Mouse (Mus musculus) limb, embryonic 13.5 days (tissue): ENCODE measurements around the gene Scarb1. TPM values are rescaled to one million over a fixed set of nuclear protein-coding genes. Genes with fewer than 3 reads are reported as not detected.

ENCODE experiments used
- ATAC-seq: fragments of 200-750 bp; cut with Nextera tagmentation; 2 replicates; pipeline ENCODE4 v1.8.0; 2017; ENCODE audit warnings: low read depth, moderate number of reproducible peaks, moderate TSS enrichment; ENCODE audit not compliant: low FRiP score
- H3K27ac ChIP-seq: fragments of 300-500 bp; sonication (generic); 2 replicates; pipeline ENCODE4 v1.5.1; 2015; ENCODE audit warnings: inconsistent platforms, mild to moderate bottlenecking, moderate library complexity
- H3K27me3 ChIP-seq: fragments of 300-500 bp; sonication (generic); 2 replicates; pipeline ENCODE4 v1.6.1; 2015; ENCODE audit warnings: mild to moderate bottlenecking, inconsistent platforms
- H3K36me3 ChIP-seq: fragments of 300-500 bp; sonication (generic); 2 replicates; pipeline ENCODE4 v1.6.1; 2015; ENCODE audit warnings: inconsistent platforms, mild to moderate bottlenecking, moderate library complexity
- H3K4me1 ChIP-seq: fragments of 300-500 bp; sonication (generic); 2 replicates; pipeline ENCODE4 v1.6.1; 2015; ENCODE audit warnings: inconsistent platforms
- H3K4me2 ChIP-seq: fragments of 300-500 bp; sonication (generic); replicated peaks from 2 replicates; pipeline ENCODE4 v1.6.1; 2015; ENCODE audit warnings: inconsistent platforms, mild to moderate bottlenecking, moderate library complexity
- H3K4me3 ChIP-seq: fragments of 300-500 bp; sonication (generic); 2 replicates; pipeline ENCODE4 v1.5.1; 2015; ENCODE audit warnings: moderate library complexity, mild to moderate bottlenecking, inconsistent platforms
- H3K9ac ChIP-seq: fragments of 300-500 bp; sonication (generic); 2 replicates; pipeline ENCODE4 v1.6.1; 2015; ENCODE audit warnings: mild to moderate bottlenecking, inconsistent platforms
- H3K9me3 ChIP-seq: fragments of 300-500 bp; sonication (generic); 2 replicates; pipeline ENCODE4 v1.6.1; 2016; ENCODE audit warnings: inconsistent platforms
- WGBS: fragments of 180-500 bp; shearing (Covaris S2); methylation state at CpG from one replicate; pipeline ENCODE4 v1.1.7; 2015; 5-methylcytosine and 5-hydroxymethylcytosine counted together
- polyA plus RNA-seq: library from polyadenylated mRNA; unstranded; fragments of >200 nt; fragmentation: Nextera tagmentation; extraction: Ambion mirVana; gene quantifications from 2 replicates; pipeline ENCODE4 v1.2.1, GENCODE M21; 2015

Scarb1 gene
- polyA plus RNA-seq, 1 experiment from 2014 or later: 44.4 TPM

DNA sequence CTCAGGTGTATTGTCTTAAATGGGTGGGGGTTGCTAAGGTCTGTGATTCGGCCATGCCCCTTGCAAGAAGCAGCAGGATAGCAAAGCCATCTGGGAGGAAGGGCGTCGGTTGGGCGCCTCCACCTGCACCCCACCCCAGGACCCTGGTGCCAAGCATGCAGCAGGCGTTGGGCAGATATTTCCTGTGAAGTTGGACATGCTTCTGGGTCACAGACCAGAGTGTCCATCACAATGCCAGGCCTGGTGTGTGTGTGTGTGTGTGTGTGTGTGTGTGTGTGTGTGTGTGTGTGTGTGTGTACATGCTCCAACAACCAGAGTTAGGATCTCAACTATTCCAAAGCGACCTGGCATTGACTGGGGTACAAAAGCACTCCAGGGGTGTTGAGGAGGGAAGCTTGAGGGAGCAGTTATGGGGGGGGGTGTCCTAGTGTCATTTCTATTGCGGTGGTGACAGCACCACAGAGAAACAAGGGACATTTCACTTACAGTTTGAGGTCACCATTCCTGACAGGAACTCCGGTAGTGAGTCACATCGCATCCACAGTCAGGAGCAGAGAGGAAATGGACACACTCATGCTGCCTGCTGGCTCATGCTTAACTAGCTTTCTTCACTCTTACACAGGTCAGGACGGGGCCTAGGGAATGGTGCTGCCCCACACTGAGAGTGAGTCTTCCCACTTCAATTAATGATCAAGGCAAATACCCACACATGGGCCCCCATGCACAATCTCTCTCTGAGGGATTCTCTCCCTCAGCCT is 68.5 kb downstream of the Scarb1 start:
- Histone ChIP-seq H3K27me3 (no peaks in the 10 kb centered on the region), H3K9ac (no peak overlapping the region), H3K27ac (no peak overlapping the region), H3K9me3 (no peaks in the 10 kb centered on the region), H3K36me3 (peaks cover 10% of the 10 kb centered on the region), H3K4me3 (no peak overlapping the region), H3K4me1 (peaks cover 31% of the 10 kb centered on the region), H3K4me2 (no peak overlapping the region)
- ATAC-seq: no peak
- 86% methylated on average over 10 of the region's 10 CpGs for WGBS

DNA sequence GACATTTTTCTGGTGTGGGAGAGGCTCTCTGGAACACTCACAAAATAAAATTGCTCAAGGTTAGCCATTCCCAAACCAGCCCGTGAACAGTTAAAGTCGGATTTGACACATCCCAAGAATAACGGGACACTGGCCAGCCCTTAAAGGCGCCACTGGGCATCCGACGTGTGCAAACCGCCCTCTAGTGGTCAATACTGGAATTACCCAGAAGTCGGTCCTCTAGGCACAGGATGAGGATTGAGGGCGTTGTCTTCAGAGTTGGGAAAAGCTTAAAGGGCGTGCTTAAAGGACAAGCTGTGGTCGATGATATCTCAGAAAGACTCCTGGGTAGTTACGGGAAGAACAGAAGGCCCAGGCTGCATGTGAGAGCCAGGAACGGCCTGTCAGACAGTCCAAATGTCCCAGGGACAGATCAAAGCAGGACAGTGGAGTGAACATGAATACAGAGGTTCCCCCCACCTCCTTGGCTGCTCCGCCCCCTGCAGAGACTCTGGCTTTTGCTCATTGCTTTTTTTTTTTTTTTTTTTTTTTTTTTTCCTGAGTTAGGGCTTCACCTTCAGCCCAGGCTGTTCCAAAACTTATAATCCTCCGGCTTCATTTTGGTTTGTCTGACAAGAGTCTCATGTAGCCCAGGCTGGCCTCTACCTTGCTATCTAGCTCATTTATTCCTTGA is 69.2 kb downstream of the Scarb1 start:
- 9% methylated on average over 14 of the region's 15 CpGs for WGBS

DNA sequence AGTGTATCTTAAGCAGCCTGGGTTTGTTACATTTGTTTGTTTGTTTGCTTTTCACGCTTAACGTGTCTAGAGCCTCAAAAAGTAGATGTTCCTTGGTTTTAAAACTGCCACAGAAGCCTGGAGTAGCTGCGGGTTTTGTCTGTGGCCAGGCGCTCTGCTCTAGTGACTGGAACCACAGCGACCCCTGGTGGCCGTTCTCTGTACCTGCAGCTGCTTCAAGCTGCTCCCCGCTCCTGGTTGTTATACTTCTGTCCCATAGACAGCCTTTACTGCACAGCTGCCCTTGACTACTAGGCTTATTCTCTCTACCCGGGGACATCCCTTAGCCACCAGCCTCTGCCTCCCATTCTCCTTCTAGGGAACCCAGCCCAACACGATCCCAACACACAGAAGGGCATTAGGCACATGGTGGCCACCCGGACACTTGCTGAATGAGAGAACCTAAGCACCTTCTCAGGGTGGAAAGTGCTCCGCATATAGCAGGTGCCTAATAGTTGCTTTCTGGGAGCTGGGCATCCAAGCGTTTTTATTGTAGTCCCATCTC is 70.2 kb downstream of the Scarb1 start:
- Histone ChIP-seq H3K4me3 (no peak overlapping the region), H3K4me2 (no peak overlapping the region), H3K27me3 (no peaks in the 10 kb centered on the region), H3K36me3 (no peaks in the 10 kb centered on the region), H3K4me1 (peaks cover 37% of the 10 kb centered on the region), H3K27ac (no peak overlapping the region), H3K9me3 (no peaks in the 10 kb centered on the region), H3K9ac (no peak overlapping the region)
- 17% methylated on average over 12 of the region's 12 CpGs for WGBS
- ATAC-seq: 0 out of 2 replicates have a peak, but pooled peaks have one; percentile 38

More for the DNA sequence above, 69.2 kb downstream of the Scarb1 start:
- Histone ChIP-seq H3K9ac (no peak overlapping the region), H3K4me2 (0 out of 2 replicates have a peak overlapping the region, but pooled peaks have one; percentile 14), H3K36me3 (peaks cover 4% of the 10 kb centered on the region), H3K27me3 (no peaks in the 10 kb centered on the region), H3K9me3 (no peaks in the 10 kb centered on the region), H3K4me3 (no peak overlapping the region), H3K4me1 (peaks cover 37% of the 10 kb centered on the region), H3K27ac (no peak overlapping the region)
- 0 out of 2 replicates have a peak, but pooled peaks have one; percentile 33 for ATAC-seq

DNA sequence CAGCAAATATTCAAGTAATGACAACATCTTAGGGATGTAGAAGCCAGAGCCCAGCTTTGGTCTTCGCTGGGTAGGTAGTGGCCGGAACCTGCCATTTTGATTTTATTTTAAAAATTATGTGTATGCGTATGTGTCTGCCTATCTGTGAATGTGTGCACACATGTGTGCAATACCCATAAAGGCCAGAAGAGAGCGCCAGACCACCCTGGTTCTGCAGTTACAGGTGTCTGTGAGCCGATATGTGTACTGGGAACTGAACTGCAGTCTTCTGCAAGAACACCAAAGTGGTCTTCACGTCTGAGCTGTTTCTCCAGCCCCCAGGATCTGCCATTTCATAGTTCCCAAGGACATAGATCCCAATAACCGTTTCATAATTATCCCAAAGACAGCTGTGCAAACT is 71.1 kb downstream of the Scarb1 start:
- 87% methylated on average over 7 of the region's 7 CpGs for WGBS
- ATAC-seq: no peak
- no peaks in the 10 kb centered on the region for H3K9me3 ChIP-seq

DNA sequence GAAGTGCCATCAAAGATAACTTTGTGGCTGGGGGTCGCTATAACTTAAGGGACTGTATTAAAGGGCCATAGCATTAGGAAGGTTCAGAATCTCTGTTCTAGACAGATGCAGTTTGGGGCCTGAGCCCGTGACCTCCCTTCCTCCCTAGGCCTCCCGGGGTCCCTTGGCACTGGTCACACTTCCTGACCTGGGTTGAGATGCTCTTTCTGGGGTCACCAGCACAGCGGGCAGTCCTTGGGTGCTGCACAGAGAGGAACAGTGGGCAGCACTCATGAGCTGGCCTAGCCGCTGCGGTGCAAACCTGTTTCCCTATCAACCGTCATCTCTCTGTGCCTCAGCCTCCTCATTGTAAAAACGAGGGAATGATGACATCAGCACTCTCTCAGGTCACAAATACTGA is 71.5 kb downstream of the Scarb1 start:
- no peak overlapping the region for H3K4me3 ChIP-seq
- peaks cover 41% of the 10 kb centered on the region for H3K4me1 ChIP-seq
- no peak overlapping the region for H3K4me2 ChIP-seq
- H3K27ac ChIP-seq: no peak overlapping the region
- no peaks in the 10 kb centered on the region for H3K36me3 ChIP-seq
- ATAC-seq: no peak
- H3K9me3 ChIP-seq: no peaks in the 10 kb centered on the region
- H3K9ac ChIP-seq: no peak overlapping the region
- 87% methylated on average over 8 of the region's 8 CpGs for WGBS
- H3K27me3 ChIP-seq: no peaks in the 10 kb centered on the region

More for the DNA sequence above, 71.1 kb downstream of the Scarb1 start:
- no peak overlapping the region for H3K4me3 ChIP-seq
- H3K27ac ChIP-seq: no peak overlapping the region
- H3K9ac ChIP-seq: no peak overlapping the region
- H3K4me2 ChIP-seq: no peak overlapping the region
- peaks cover 36% of the 10 kb centered on the region for H3K4me1 ChIP-seq
- H3K27me3 ChIP-seq: no peaks in the 10 kb centered on the region
- H3K36me3 ChIP-seq: no peaks in the 10 kb centered on the region

DNA sequence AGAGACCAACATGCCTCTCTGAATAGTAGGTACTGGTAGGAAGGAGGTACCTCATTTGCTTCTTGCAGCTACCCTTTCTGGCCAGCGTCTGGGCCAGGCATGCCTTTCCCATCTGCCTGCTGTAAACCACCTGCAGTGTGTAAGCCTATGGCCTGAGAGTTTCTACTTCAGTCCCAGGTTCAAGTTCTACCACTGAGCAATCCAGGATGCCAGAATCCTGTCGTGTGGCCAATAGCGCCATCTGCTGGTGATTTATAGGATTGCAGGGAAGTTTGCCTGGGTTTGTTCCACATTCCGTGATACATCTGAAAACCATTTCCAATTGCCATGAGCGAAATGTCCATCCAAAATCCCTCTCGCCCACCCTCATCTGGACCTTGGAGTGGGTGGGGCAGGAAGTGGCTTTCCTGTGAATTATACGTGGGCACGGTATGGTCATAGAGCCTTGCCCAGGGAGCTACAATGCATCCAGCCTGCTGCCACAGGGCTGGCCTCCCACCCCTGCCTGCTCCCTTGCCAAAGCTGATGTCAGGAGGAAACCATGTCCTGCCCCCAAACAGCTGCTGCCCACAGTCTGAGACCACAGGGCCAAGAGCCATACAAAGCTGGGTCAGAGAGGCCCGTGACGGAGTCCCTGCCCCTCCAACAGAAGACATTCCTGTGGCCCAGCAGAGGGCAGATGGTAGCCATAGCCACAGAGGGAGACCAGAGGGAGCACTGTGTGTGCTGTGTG is 72.7 kb downstream of the Scarb1 start:
- 17% methylated on average over 10 of the region's 10 CpGs for WGBS
- H3K36me3 ChIP-seq: no peaks in the 10 kb centered on the region
- no peaks in the 10 kb centered on the region for H3K9me3 ChIP-seq
- peak overlapping the region; percentile 43 for H3K4me2 ChIP-seq
- ATAC-seq: peak; percentile 45
- 0 out of 2 replicates have a peak overlapping the region, but pooled peaks have one; percentile 7 for H3K4me3 ChIP-seq
- no peak overlapping the region for H3K27ac ChIP-seq
- H3K27me3 ChIP-seq: no peaks in the 10 kb centered on the region
- no peak overlapping the region for H3K9ac ChIP-seq
- H3K4me1 ChIP-seq: peaks cover 34% of the 10 kb centered on the region

DNA sequence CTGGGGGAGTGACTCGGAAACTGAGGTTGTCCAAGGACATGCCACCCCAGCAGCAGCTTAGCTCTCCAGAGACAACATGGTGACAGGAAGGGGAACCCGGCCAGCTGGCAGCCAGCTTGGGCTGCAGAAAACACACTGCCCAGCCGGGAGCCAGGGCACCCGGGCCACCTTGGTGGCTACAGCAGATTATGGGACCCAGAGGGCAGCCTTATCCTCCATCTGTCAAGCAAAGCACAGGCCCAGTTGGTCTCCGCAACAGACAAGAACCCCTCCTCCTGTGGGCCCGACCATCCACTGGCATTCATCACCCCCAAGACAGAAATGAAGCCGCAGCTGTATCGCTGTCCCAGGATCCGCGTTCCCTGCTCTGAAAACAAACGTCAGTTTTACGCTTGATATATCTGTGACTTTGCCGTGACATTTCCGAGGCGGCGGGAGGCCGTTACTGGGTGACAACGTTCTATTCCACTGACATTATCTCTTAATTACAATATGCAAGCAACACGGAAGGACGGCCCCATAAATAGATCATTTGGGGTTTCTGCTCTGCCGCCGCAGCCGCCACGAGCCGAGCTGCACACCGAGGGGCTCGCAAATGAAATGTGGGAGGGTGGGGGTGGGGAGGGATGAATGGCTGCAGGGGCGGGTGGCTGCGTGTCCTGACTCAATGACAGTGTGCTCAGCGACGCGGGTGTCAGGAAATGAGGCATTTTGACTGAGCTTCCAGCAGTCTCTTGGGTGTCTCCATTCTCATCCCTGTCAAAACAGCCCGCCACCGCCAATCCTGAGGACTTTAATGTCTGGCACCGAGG is 73.5 kb downstream of the Scarb1 start:
- Histone ChIP-seq H3K27ac (0 out of 2 replicates have a peak overlapping the region, but pooled peaks have one; percentile 15), H3K36me3 (no peaks in the 10 kb centered on the region), H3K27me3 (no peaks in the 10 kb centered on the region), H3K4me2 (peak overlapping the region; percentile 43), H3K9ac (no peak overlapping the region), H3K4me1 (peaks cover 34% of the 10 kb centered on the region), H3K9me3 (no peaks in the 10 kb centered on the region), H3K4me3 (0 out of 2 replicates have a peak overlapping the region, but pooled peaks have one; percentile 7)
- no peak for ATAC-seq
- 40% methylated on average over 35 of the region's 35 CpGs for WGBS

DNA sequence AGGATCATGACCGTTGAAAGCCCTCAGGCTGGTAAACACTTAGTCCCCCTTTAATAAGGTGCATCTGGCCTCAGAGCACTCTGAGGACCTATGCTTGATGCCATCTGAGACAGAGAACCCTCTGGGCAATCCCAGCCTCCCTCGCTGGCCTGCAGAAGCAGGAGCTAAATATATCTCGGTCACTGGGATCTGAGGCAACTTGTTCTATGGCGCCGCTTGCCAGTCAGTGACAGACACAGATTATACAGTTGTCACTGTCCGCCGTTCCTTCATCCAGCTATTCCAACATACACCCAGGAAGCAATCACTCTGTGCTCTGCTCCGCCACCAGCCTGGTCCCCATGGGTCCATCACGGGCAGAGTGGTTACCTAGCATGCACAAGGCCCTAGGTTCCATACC is 74.8 kb downstream of the Scarb1 start:
- Histone ChIP-seq H3K9me3 (no peaks in the 10 kb centered on the region), H3K27ac (no peak overlapping the region), H3K27me3 (no peaks in the 10 kb centered on the region), H3K4me3 (no peak overlapping the region), H3K4me2 (no peak overlapping the region), H3K9ac (no peak overlapping the region), H3K4me1 (peaks cover 31% of the 10 kb centered on the region), H3K36me3 (no peaks in the 10 kb centered on the region)
- no peak for ATAC-seq
- WGBS: 68% methylated on average over 9 of the region's 9 CpGs

DNA sequence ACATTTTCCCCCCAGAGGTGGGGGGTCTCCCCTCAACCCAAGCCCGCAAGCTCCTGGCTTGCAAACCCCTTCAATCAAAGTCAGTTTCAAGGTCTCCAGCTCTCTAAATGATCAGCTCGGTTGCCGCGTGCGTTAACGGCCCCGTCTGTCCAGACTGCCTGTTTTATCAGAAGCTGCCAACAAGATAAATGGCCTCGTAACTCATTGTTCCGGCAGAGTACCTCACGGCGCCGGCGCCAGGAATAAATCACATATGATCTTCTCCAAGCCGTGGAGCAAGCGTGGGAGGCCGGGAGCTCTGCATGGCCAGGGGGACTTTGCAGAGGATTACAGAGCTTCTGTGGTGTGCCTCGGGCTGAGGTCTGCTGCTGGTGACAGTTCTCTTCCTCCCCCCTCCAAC is 76.2 kb downstream of the Scarb1 start:
- Histone ChIP-seq H3K27ac (no peak overlapping the region), H3K4me3 (no peak overlapping the region), H3K27me3 (0 out of 2 replicates have a peak, but pooled peaks cover 3% of the 10 kb centered on the region), H3K36me3 (no peaks in the 10 kb centered on the region), H3K9ac (0 out of 2 replicates have a peak overlapping the region, but pooled peaks have one; percentile 2), H3K4me2 (peak overlapping the region; percentile 20; the same call in 1 of the 2 replicates), H3K9me3 (no peaks in the 10 kb centered on the region), H3K4me1 (peaks cover 26% of the 10 kb centered on the region)
- WGBS: 6% methylated on average over 17 of the region's 17 CpGs
- no peak for ATAC-seq

DNA sequence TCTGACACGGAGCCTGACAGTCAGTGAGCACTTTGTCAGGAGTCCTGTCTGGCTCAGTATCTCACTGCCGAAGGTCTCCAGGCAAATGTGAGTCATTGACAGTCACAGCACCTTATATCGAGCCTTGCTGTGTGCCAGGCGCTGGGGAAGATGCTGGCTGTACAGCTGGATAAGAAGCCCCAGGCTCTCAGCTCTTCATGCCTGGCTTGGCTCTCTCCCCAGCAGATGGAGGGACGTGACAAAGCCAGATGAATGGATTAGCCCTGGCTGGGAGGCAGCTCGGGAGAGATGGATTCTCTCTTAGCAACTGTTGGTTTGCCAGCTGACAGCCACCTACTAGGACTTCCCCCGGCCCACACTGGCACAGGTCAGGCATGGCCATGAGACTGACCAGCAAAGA is 78.3 kb downstream of the Scarb1 start:
- Histone ChIP-seq H3K27ac (no peak overlapping the region), H3K4me2 (no peak overlapping the region)
- WGBS: 54% methylated on average over 7 of the region's 7 CpGs

DNA sequence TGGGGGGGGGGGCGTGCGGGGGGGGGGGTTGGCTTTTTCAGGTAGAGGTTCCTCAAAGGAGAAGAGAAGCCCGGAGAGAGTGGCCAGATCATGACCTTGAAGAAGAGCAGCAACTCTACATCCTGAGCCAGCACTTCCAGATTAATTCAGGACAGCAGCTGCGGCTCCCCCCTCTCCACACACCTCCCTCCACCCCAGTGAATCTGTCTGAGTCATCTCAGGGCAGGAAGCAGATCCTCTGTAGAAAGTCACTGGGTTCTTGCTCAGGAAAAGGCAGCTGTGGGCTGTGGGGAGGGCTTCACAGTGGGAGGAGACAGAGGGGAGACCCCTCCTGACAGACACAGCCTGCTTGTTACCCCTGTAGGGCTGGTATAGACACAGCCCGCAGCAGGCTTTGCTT is 87.0 kb downstream of the Scarb1 start:
- no peak for ATAC-seq
- H3K4me2 ChIP-seq: no peak overlapping the region
- no peak overlapping the region for H3K9ac ChIP-seq
- WGBS: 57% methylated on average over 5 of the region's 5 CpGs
- H3K36me3 ChIP-seq: no peaks in the 10 kb centered on the region
- no peaks in the 10 kb centered on the region for H3K27me3 ChIP-seq
- 0 out of 2 replicates have a peak, but pooled peaks cover 4% of the 10 kb centered on the region for H3K4me1 ChIP-seq
- no peaks in the 10 kb centered on the region; the same call in 1 of the 2 replicates for H3K9me3 ChIP-seq
- no peak overlapping the region for H3K27ac ChIP-seq
- no peak overlapping the region for H3K4me3 ChIP-seq

More for the DNA sequence above, 78.3 kb downstream of the Scarb1 start:
- Histone ChIP-seq H3K4me3 (no peak overlapping the region), H3K9me3 (no peaks in the 10 kb centered on the region), H3K4me1 (peaks cover 16% of the 10 kb centered on the region), H3K9ac (no peak overlapping the region), H3K27me3 (0 out of 2 replicates have a peak, but pooled peaks cover 3% of the 10 kb centered on the region), H3K36me3 (no peaks in the 10 kb centered on the region)
- ATAC-seq: no peak
